Mouse (Mus musculus): ENCODE data around the gene Map2k3.
"Not testable (repeated sequence)": the region's sequence is repeated elsewhere in the genome, so short reads cannot be mapped to it uniquely, and the experiment has no call there.

The Map2k3 gene

DNA sequence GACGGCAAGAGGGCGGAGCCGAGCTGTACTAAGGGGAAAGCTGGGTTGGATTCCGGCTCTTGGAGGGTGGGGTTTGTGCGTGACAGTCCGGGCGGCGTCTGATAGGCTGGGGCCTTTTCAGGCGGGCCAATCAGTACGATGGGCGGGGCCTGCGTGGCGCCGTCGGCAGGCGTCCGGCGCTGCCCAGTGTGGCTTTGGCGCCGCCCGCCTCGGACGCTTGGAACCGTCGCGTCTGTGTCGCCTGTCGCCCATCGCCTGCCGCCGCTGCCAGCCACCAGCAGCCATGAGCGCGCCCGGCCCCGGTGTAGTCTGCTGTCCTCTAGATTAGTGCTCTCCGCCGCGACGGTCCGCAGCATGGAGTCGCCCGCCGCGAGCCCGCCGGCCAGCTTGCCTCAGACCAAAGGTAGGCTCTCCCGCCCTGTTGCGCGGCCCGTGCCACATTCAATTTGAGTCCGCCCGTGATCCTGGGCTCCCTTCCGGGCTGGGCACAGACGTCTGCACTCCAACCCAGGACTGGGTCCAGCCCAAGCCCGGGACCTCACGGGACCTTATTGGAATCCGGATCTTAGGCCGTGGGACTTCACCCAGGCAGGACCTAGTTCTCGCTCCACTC is at the start of gene Map2k3:
Gene Map2k3 (plus strand): TSS at position 165 of the 613 bp plus-strand sequence.
- DNase-seq, result peak; percentile 91

GRCm38 (mm10) chr11:60882386-60882785 is 49.4 kb upstream of the Map2k3 start:
- no peak for DNase-seq

- not testable (repeated sequence) for DNase-seq
These were observed 44.8 kb upstream of the Map2k3 start for GRCm38 (mm10) chr11:60886986-60887385.

- DNase-seq, result no peak
These were observed 42.0 kb upstream of the Map2k3 start for GRCm38 (mm10) chr11:60889861-60890260.

- no peak for DNase-seq
These were observed 41.5 kb upstream of the Map2k3 start for GRCm38 (mm10) chr11:60890286-60890685.

- DNase-seq, result no peak
These were observed 41.1 kb upstream of the Map2k3 start for GRCm38 (mm10) chr11:60890744-60891143.

GRCm38 (mm10) chr11:60895915-60896314 is 35.9 kb upstream of the Map2k3 start:
- DNase-seq, result no peak

- DNase-seq, result no peak
These were observed 29.8 kb upstream of the Map2k3 start for GRCm38 (mm10) chr11:60902001-60902400.

DNA sequence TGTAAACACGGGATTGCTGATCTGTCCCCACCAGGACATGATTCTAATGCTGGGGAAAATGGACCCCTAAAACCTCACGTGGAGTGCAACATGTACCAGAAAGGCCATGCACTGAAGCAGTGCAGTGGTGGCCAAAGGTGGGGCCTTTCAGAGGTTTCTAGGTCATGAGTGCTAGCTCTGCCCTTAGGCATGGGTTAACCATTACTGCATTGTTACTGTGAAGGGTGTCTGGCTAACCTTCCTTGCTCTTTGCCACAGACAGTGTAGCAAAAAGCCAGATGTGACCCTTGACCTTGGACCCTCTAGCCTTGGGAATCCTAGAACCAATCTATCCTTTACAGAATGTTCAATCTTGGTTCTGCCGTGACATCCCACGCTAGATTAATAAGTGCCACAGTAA is 29.3 kb upstream of the Map2k3 start:
- no peak for DNase-seq

DNA sequence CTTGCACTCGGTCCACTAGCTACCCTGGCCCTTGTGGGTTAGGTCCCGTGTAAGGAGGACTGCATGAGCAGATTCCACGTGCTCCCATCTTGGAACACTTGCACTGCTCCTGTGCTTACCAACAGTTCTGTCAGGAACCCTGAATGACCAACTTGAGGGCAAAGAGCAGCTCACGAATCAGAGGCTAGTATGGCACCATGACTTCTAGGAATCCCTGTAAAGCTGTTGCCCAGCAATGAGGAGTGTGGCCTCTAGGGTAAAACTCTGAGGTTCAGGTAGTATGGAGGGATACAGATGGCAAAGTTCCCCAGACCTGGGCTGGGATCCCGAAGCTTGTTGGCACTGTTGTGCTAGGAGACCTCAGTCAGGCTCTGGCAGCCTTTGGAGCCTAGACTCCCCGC is 28.2 kb upstream of the Map2k3 start:
- no peak for DNase-seq

GRCm38 (mm10) chr11:60905407-60906120 is 26.3 kb upstream of the Map2k3 start:
- DNase-seq, result no peak

DNA sequence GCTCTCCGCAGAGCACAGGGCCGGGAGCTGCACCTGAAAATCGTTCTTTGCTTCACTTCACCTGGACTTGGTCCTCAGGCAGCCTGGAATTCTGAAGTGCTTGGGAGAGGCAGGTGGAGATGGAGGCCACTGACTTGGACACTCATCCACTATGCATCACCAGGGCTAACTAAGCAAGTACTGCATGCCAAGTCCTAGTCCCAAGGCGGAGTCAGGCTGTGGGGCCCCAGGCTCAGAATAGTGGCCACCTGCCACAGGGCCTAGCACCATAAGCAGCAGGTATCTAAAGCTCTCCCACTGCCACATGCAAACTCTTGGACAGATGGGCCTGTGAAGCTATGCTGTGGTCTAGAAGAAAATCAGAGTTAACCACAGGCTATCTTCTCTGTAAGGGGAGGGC is 25.4 kb upstream of the Map2k3 start:
- DNase-seq, result no peak

DNA sequence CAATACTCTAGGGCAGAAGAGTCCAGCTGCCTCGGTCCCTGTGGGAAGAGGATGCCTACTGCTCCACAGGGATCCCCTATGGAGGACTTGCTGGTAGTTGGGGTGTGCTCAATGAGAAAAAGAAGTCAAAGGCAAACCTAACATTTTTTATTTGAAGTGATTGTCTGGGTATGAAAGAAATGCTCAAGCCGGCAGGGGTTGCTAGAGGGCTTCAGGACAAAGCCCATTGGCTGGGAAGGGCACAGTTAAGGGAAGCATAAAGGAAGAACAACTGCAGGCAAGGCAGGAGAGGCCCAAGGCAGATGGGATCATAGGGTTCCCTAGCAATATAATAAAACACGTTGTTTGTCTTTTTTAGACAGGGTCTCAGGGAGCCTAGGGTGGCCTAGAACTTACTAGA is 23.8 kb upstream of the Map2k3 start:
- no peak for DNase-seq

DNA sequence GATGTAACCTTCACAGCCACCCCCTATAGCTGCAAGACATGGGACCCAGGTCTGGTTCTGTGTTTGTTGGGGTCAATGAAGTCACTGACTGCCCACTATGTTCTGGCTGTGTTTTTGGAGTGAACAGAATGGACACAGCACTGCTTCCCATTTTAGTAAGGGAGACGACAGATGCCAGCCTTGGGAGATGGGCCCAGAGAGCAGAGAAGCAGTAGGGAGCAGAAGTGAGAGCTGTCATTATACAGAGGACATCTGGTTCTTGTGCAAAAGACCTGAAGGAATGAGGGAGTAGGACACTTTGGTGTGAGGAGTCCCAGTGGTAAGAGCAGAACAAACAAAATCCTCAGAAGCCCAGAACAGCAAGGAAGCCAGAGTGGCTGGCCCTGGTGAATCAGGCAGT is 22.2 kb upstream of the Map2k3 start:
- DNase-seq, result no peak

GRCm38 (mm10) chr11:60912525-60912973 is 19.3 kb upstream of the Map2k3 start:
- no peak for DNase-seq

- peak; percentile 87 for DNase-seq
These were observed 18.3 kb upstream of the Map2k3 start for GRCm38 (mm10) chr11:60913301-60914196.

DNA sequence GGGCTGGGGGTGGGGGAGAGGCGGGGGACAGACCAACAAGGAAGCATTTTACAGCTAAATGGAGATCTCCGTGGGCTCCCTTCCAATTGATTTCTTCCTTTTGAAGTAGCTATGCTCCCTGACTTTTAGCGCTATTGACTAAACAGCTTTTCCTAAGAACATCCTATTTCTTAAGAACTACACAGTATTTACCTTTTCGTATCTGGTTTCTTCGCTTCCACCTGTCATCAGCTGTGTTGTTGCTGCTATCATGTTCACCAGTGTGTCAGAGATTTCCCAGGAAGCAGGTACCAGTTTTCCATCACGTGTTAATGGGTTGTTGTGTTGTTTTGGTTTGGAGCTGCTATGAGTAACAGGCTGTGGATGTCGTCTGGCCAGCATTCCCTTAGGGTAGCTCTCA is 17.3 kb upstream of the Map2k3 start, which contains the start of gene Natd1:
Gene Natd1 (minus strand): TSS at position 260 of the 400 bp plus-strand sequence.
- DNase-seq, result no peak

- DNase-seq, result no peak
These were observed 16.6 kb upstream of the Map2k3 start for GRCm38 (mm10) chr11:60915201-60915600.

DNA sequence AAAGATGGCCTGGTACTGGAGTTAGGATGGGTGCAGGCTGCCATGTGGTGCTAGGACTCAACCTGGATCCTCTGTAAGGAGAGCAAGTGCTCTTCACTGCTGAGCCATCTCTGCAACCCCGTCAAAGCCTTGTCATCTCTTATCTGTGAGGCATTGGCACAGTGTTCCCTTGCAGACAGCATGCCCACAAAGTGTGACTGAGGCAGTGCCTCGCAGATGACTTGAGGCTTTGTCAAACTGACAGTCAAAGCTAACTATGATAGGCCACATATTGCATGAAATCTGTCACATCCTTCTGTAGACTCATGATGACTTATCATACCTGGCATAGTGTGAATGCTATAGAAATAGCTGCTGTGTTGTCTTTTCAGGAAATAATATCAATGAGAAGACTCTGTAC is 11.8 kb upstream of the Map2k3 start:
- no peak for DNase-seq

GRCm38 (mm10) chr11:60922195-60922594 is 9.6 kb upstream of the Map2k3 start:
- DNase-seq, result no peak

DNA sequence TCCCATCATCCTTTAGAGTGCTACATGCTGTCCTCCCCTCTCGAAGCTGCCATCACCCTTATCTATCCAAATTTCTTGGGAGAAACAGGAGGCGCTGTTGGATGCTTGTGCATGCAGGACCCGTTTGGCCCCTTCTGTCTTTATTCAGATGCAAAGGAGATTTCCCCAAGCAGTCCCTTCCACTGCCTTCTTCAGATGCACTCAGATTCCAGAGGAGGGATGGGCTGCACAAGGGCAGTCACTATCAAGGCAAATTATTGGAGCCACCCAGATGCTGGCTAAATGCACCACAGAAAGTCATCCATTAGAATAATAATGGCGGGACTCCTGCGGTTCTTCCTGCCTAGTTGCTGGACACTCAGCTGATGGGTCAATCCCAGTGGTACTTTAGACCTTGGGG is 8.9 kb upstream of the Map2k3 start:
- no peak for DNase-seq

GRCm38 (mm10) chr11:60924498-60924897 is 7.3 kb upstream of the Map2k3 start:
- DNase-seq, result no peak

- no peak for DNase-seq
These were observed 6.9 kb upstream of the Map2k3 start for GRCm38 (mm10) chr11:60924981-60925380.

- DNase-seq, result peak; percentile 87
These were observed 4.6 kb upstream of the Map2k3 start for GRCm38 (mm10) chr11:60927264-60927663.

All from right cerebral cortex, postnatal 4 days (tissue).